Mouse (Mus musculus) layer of hippocampus, postnatal 10 days (tissue): ENCODE data around the gene Mettl1. TPM values are rescaled to one million over a fixed set of nuclear protein-coding genes. Genes with fewer than 3 reads are reported as not detected.
"Not testable (repeated sequence)": the region's sequence is repeated elsewhere in the genome, so short reads cannot be mapped to it uniquely, and the experiment has no call there.

ENCODE experiments used
- DNase-seq, 2 experiments: peaks; one replicate each; pipeline ENCODE4 v3.0.0; 2021; ENCODE audit warnings: low spot score in 2 of 2
- total RNA-seq, 2 experiments: library from RNA; stranded (reverse); gene quantifications; 2 replicates each; pipeline ENCODE4 v1.2.3; 2021

Mettl1 gene
- total RNA-seq, 2 experiments from 2014 or later = 12.6 to 14.0 TPM

GRCm38 (mm10) chr10:127066519-127067018 is 25.4 kb downstream of the Mettl1 start:
- DNase-seq = no peak

- DNase-seq = no peak
Observed at GRCm38 (mm10) chr10:127068360-127069038, 27.3 kb downstream of the Mettl1 start.

GRCm38 (mm10) chr10:127069281-127070189 is 28.3 kb downstream of the Mettl1 start:
- DNase-seq = no peak

- peak; percentile 84 to 90 for DNase-seq
Observed at GRCm38 (mm10) chr10:127070190-127071121, 29.2 kb downstream of the Mettl1 start, which contains the start of gene Tspan31. TSS of gene Tspan31 (minus strand) at chr10:127070264.

- no peak for DNase-seq
Observed at GRCm38 (mm10) chr10:127071203-127071602, 30.0 kb downstream of the Mettl1 start.

DNA sequence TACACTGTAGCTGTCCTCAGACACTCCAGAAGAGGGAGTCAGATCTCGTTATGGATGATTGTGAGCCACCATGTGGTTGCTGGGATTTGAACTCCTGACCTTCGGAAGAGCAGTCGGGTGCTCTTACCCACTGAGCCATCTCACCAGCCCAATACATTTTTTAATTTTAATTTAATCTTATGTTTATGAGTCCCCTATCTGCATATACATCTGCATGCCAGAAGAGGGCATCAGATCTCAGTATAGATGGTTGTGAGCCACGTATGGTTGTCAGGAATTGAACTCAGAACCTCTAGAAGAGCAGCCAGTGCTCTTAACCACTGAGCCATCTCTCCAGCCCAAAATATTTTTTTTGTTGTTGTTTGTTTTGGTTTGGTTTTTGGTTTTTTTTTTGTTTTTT is 31.1 kb downstream of the Mettl1 start:
- DNase-seq = not testable (repeated sequence)

- DNase-seq = not testable (repeated sequence)
Observed at GRCm38 (mm10) chr10:127072969-127073368, 31.8 kb downstream of the Mettl1 start.

DNA sequence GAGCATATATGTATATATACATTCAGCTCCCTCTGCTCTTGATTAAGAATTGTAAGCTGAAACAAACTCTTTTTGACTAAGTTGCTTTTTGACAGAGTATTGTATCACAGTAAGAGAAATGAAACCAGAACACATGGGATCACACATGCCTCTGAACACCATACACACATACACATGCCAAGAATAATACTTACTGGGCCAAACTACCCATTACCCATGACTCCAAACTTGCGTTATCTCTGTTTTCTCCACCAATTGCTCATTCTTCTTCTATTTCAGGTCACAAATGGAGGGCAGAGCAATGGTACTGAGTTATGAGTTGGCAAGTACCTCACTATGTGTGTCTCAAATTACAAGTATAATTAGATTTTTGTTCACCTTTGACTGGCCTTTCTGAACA is 32.8 kb downstream of the Mettl1 start:
- no peak for DNase-seq

GRCm38 (mm10) chr10:127075080-127075479 is 33.9 kb downstream of the Mettl1 start, which contains the start of gene Agap2:
TSS of gene Agap2 (plus strand) at chr10:127075284.
- no peak for DNase-seq

DNA sequence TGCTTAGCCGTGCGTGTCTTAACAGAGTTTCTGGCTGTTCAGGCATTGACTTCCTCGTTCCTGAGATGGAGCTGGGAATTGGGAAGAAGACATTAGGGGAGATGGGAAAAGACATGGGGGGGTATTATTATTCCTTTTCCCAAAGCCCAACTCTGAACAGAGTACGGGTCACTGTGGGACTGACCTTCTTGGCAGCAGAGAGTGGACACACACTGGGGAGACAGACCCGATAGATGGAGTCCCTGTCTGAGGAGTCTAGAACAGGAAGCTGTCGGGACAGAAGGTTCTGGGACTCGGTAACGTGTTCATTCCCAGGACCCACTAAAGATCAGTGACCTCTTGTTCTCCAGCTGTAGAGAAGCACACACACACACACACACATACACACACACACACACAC is 34.4 kb downstream of the Mettl1 start:
- no peak for DNase-seq

DNA sequence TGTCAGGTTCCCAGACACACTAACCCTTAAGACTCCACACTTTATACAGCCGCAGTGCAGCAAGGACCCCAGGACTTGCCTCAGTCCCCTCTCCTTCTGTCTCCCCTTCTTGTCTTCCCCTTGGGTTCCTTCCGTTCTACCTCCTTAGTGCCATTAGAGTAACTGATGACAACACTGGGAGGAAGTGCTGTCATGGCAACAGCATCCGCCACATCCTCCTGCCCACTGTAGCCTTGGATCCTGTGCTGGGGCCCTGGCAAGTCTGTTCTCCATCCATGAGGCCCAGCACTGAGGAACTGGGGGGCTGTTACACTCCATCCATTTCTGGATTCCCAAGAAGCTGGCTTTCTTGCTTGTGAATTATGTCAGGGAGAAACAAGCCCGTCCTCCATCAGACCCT is 34.9 kb downstream of the Mettl1 start:
- DNase-seq = no peak

DNA sequence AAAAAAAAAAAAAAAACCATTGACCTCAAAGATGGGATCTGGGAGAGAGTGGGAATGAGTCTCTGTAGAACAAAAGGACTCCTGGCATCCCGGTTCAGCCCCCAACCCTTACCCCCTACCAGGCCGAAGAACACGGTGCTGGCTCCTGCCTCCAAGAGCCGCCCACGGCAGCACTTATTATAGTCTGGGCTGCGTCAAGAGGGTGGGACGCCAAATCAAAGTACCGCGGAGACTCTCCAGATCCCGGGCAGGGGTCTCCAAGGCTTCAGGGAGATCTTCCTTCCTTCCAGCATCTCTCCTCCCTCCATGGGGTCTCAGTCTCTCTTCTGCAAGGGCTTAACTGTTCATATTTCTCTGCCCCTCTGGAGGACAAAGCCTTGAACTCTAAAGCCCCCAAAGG is 36.3 kb downstream of the Mettl1 start:
- no peak for DNase-seq

DNA sequence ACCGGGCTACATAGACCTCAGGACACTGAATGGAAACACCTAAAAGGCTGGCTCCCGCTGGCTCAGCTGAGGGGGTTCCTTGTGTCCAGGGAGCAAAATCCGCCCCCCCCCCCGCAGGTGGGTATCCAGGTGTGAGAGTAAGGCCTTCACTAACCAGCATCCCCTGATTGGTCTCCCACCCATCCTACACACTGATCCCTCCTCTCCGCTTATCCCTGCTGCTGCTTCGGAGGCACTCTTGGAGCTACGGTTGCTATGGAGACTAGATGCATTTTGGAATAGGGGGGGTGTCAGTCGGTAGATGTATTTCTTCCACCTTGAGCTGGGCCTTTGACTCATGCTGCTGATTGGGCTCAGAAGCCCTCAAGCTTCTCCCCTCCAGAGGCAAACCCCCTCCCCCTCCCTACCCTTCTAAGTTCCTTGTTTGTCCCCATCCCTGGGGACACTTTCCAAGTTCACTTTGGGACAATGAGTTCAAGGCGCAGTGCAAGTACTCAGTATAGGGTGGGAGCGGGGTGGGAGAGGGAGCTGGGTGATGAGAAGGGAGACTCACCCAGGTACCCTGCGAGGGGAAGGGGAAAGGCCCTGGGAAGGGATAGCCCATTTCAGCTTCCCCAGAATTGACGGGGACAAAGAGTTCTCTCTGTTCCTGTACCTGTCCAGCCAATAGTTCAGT is 36.9 kb downstream of the Mettl1 start:
- DNase-seq = no peak

DNA sequence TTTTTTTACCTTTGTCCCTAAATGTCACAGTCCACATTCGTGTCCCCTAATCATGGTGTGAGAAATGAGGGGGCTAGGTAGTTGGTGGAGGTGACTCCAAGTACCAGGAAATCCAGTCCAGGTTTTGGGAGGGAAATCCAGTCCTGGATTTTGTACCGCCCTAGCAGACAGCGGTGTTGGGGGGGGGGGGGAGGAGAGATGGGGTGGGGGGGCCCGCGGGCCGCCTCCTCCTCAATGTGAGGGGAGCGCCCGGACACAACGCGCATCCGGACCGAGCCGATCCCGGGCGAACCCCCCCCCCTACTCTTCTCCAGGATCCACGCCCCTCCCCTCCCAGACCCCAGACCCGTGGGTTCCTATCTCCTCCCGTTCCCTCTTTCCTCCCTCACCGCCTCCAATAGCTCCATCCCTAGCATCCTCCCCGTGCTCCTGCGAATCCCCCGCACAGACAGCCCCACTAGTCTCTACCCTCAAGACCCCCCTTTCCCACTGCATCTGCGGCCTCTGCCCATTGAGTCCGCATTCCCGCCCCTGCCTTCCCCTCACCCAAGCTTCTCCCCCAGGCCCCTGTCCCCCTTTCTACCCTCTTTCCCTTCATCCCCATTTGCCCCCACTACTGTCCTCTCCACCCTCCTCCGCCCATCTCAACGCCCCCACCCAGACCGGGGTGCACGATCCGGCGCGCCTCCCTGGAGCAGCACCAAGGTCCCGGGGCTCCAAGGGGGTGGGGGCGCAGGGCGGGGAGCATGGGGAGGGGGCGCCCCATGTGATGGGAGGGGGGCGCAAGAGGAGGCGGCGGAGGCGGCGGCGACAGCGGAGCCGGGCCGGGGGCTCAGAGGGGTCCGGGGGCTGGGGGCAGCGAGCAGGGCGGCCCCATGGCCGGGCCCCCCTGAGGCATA is 37.7 kb downstream of the Mettl1 start:
- peak; percentile 80 to 82 for DNase-seq

GRCm38 (mm10) chr10:127079665-127080391 is 38.6 kb downstream of the Mettl1 start:
- peak in 1 of 2 experiments; percentile 71 for DNase-seq

GRCm38 (mm10) chr10:127080901-127081780 is 39.9 kb downstream of the Mettl1 start:
- peak in 1 of 2 experiments; percentile 65 for DNase-seq

DNA sequence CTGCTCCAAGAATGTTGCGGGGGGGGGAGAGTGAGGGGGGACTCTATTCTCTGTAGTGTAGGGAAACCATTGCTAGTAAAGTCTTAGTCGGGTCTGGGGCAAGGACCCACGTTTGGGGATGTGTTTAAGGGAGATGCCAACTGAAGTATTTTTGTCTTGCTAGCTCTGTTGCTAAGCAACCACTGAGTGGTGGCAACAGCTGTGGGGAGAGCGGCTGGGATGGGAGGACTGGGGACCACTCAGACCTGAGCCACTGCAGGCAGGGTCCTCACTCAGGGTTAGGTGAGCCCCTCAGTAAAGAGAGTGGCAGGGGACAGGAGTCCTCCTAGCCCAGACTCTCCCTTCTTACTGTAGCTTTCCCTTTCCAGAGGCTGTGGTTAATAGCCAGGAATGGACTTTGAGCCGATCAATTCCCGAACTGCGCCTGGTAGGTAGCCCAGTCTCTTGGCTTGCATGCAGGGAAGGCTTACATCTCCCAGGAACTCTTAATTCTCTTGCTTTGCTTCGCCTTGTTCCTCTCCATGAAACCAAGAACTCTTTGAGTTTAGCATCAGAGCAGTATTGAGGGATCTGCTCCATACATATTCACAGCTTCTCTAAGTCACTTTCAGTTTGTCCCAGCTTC is 40.9 kb downstream of the Mettl1 start:
- no peak for DNase-seq
